Mouse (Mus musculus) gastrocnemius, postnatal 25 days (tissue): ENCODE data around the gene Ripor2. TPM values are rescaled to one million over a fixed set of nuclear protein-coding genes. Genes with fewer than 3 reads are reported as not detected.

ENCODE experiments used
- DNase-seq: peaks from one replicate; pipeline ENCODE4 v3.0.0; 2022
- total RNA-seq, 2 experiments: library from RNA; stranded (reverse); gene quantifications; 1 replicate in 1 of 2; 2 replicates in 1 of 2; pipeline ENCODE4 v1.2.3; 2021

Gene Ripor2
- total RNA-seq, 2 experiments from 2014 or later, result 2.8 to 4.9 TPM

GRCm38 (mm10) chr13:24584403-24584802 lies 2.4 kb downstream of the Ripor2 start:
- no peak for DNase-seq

- DNase-seq, result no peak
Observed at GRCm38 (mm10) chr13:24584841-24585240, 2.9 kb downstream of the Ripor2 start.

- no peak for DNase-seq
Observed at GRCm38 (mm10) chr13:24585369-24585768, 3.4 kb downstream of the Ripor2 start.

GRCm38 (mm10) chr13:24587192-24587895 lies 5.4 kb downstream of the Ripor2 start:
- no peak for DNase-seq

GRCm38 (mm10) chr13:24588603-24589002 lies 6.6 kb downstream of the Ripor2 start:
- DNase-seq, result no peak

- DNase-seq, result no peak
Observed at GRCm38 (mm10) chr13:24591737-24592136, 9.7 kb downstream of the Ripor2 start.

- no peak for DNase-seq
Observed at GRCm38 (mm10) chr13:24594303-24594702, 12.3 kb downstream of the Ripor2 start.

GRCm38 (mm10) chr13:24599631-24600041 lies 17.6 kb downstream of the Ripor2 start:
- no peak for DNase-seq

GRCm38 (mm10) chr13:24602978-24603377 lies 21.0 kb downstream of the Ripor2 start:
- DNase-seq, result peak; percentile 17

- DNase-seq, result no peak
Observed at GRCm38 (mm10) chr13:24603591-24604009, 21.6 kb downstream of the Ripor2 start.

- DNase-seq, result no peak
Observed at GRCm38 (mm10) chr13:24604096-24604495, 22.1 kb downstream of the Ripor2 start.

GRCm38 (mm10) chr13:24604761-24605591 lies 23.0 kb downstream of the Ripor2 start:
- DNase-seq, result peak; percentile 24

GRCm38 (mm10) chr13:24605755-24606154 lies 23.8 kb downstream of the Ripor2 start:
- DNase-seq, result no peak

- DNase-seq, result no peak
Observed at GRCm38 (mm10) chr13:24607961-24608360, 26.0 kb downstream of the Ripor2 start.

- no peak for DNase-seq
Observed at GRCm38 (mm10) chr13:24608709-24609108, 26.7 kb downstream of the Ripor2 start.

- DNase-seq, result no peak
Observed at GRCm38 (mm10) chr13:24610883-24611282, 28.9 kb downstream of the Ripor2 start.

- no peak for DNase-seq
Observed at GRCm38 (mm10) chr13:24613031-24613430, 31.0 kb downstream of the Ripor2 start.

- no peak for DNase-seq
Observed at GRCm38 (mm10) chr13:24613433-24613832, 31.4 kb downstream of the Ripor2 start.

GRCm38 (mm10) chr13:24613927-24614780 lies 32.2 kb downstream of the Ripor2 start:
- no peak for DNase-seq

GRCm38 (mm10) chr13:24615921-24616565 lies 34.1 kb downstream of the Ripor2 start:
- no peak for DNase-seq

GRCm38 (mm10) chr13:24616645-24617044 lies 34.7 kb downstream of the Ripor2 start:
- DNase-seq, result no peak
